Mouse (Mus musculus): ENCODE measurements around the gene Grem2. TPM values are rescaled to one million over a fixed set of nuclear protein-coding genes. Genes with fewer than 3 reads are reported as not detected.

Gene Grem2
- 3.5 and 3.9 TPM in 2 replicates for polyA plus RNA-seq (2012; rRNA removed)

DNA sequence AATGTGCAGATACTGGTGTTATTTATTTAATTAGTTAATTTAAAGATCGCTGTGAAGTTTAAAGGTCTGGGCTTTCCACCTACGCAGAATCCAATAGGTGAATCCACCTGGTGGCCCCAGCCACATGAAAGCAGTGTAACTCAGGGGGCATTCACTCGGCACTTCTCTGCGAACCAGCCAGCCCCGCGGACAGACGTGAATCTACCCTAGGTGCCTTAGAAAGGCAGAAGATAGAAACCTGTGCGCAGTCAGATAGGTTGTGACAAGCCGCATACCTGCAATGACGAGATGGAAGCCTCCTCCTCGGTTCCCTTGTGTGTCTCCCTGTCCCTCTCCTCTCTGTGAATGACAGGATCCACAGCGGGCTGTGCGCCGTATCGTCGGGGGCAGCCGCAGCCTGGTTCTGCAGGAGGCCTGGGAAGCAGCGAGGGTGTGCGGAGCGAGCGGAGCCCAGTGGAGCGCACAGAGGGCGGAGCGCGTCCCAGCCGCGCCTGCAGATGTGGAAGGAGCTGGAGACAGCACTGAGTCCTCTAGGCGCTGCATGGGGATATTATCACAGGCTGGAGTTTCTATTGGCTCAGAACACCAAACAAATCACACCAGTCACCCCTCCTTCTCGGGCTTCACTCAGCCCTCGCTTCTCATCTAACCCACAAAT lies at the start of gene Grem2:
TSS of gene Grem2 (minus strand) at position 522 of the 658 bp plus-strand sequence.

